Mouse (Mus musculus) heart, embryonic 11.5 days (tissue): ENCODE results near the gene Nrf1. TPM values are rescaled to one million over a fixed set of nuclear protein-coding genes. Genes with fewer than 3 reads are reported as not detected.
A peak's percentile ranks its signal among the peaks of the same experiment; 100 is the strongest.

Source experiments
- ATAC-seq: fragments of 200-750 bp; cut with Nextera tagmentation; replicated peaks from 2 replicates; pipeline ENCODE4 v1.8.0; 2017; ENCODE audit warnings: moderate library complexity; ENCODE audit not compliant: insufficient number of reproducible peaks, low FRiP score, low TSS enrichment
- H3K27ac ChIP-seq: fragments of 300-500 bp; sonication (generic); 2 replicates; pipeline ENCODE4 v1.5.1; 2014; ENCODE audit warnings: mild to moderate bottlenecking, low read depth, low read length
- H3K27me3 ChIP-seq: fragments of 300-500 bp; sonication (generic); 2 replicates; pipeline ENCODE4 v1.6.1; 2014; ENCODE audit warnings: mild to moderate bottlenecking, low read length, mixed read lengths; ENCODE audit not compliant: control insufficient read depth, insufficient read depth
- H3K36me3 ChIP-seq: fragments of 300-500 bp; sonication (generic); 2 replicates; pipeline ENCODE4 v1.6.1; 2014; ENCODE audit warnings: mild to moderate bottlenecking, low read length, moderate library complexity, mixed read lengths; ENCODE audit not compliant: control insufficient read depth, insufficient read depth
- H3K4me1 ChIP-seq: fragments of 300-500 bp; sonication (generic); 2 replicates; pipeline ENCODE4 v1.6.1; 2014; ENCODE audit warnings: low read length; ENCODE audit not compliant: control insufficient read depth, insufficient read depth
- H3K4me2 ChIP-seq: fragments of 300-500 bp; sonication (generic); 2 replicates; pipeline ENCODE4 v1.6.1; 2014; ENCODE audit warnings: mild to moderate bottlenecking, moderate library complexity
- H3K4me3 ChIP-seq: fragments of 300-500 bp; sonication (generic); 2 replicates; pipeline ENCODE4 v1.5.1; 2014; ENCODE audit warnings: low read depth, low read length
- H3K9ac ChIP-seq: fragments of 300-500 bp; sonication (generic); 2 replicates; pipeline ENCODE4 v1.6.1; 2014; ENCODE audit warnings: mild to moderate bottlenecking, low read depth, low read length, moderate library complexity
- H3K9me3 ChIP-seq: fragments of 300-500 bp; sonication (generic); replicated peaks from 2 replicates; pipeline ENCODE4 v1.6.1; 2016; ENCODE audit warnings: low read length; ENCODE audit not compliant: control insufficient read depth
- WGBS: fragments of 180-500 bp; shearing (Covaris S2); extraction: QIAGEN DNeasy Blood & Tissue Kit; methylation state at CpG from one replicate; pipeline ENCODE4 v1.1.7; 2014; ENCODE audit not compliant: insufficient replicate concordance; 5-methylcytosine and 5-hydroxymethylcytosine counted together
- polyA plus RNA-seq: library from polyadenylated mRNA; unstranded; fragments of >200 nt; fragmentation: Nextera tagmentation; extraction: Ambion mirVana; gene quantifications from 2 replicates; pipeline ENCODE4 v1.2.1, GENCODE M21; 2014

The Nrf1 gene
- 40.0 and 44.5 TPM in 2 replicates for polyA plus RNA-seq

GRCm38 (mm10) chr6:30047271-30048162, at the start of gene Nrf1:
Gene Nrf1 (plus strand): TSS chr6:30047988.
- peak within 1 kb of the TSS; percentile 100 for H3K9ac ChIP-seq
- H3K9me3 ChIP-seq: no peaks in the 10 kb centered on the region
- H3K27me3 ChIP-seq: no peaks in the 10 kb centered on the region
- H3K27ac ChIP-seq: peak within 1 kb of the TSS; percentile 100
- no peaks in the 10 kb centered on the region for H3K36me3 ChIP-seq
- H3K4me2 ChIP-seq: peak within 1 kb of the TSS; percentile 85
- peak; percentile 90 for ATAC-seq
- peaks cover 9% of the 10 kb centered on the region for H3K4me1 ChIP-seq
- peak within 1 kb of the TSS; percentile 99 for H3K4me3 ChIP-seq
- under 1% methylated on average over 61 of the region's 78 CpGs for whole genome bisulfite sequencing

- Histone ChIP-seq H3K4me1 (no peaks in the 10 kb centered on the region), H3K4me2 (no peak overlapping the region), H3K9me3 (no peaks in the 10 kb centered on the region), H3K27me3 (no peaks in the 10 kb centered on the region), H3K9ac (no peak overlapping the region), H3K4me3 (no peak overlapping the region), H3K36me3 (no peaks in the 10 kb centered on the region), H3K27ac (no peak overlapping the region)
- no peak for ATAC-seq
- 64% methylated on average over 9 of the region's 9 CpGs for WGBS
Observed at GRCm38 (mm10) chr6:29998140-29998539, 49.6 kb upstream of the Nrf1 start.

DNA sequence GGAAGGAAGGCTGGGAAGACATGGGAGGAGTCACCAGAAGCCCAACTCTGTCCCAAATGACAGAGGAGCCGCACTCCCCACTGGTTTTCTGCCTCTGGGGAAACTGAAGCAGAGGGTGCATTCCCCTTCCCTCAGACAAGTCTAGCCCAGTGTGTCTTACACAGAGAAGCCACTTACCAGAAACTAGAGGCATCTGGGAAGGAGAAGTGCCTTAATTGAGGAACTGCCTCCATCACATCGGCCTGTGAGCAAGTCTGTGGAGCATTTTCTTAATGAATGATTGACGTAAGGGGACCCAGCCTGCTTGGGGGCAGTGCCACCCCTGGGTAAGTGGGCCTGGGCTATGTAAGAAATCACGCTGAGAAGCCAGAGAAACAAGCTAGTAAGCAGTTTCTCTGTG, 49.0 kb upstream of the Nrf1 start:
- no peak overlapping the region for H3K4me3 ChIP-seq
- H3K36me3 ChIP-seq: no peaks in the 10 kb centered on the region
- no peak overlapping the region for H3K27ac ChIP-seq
- no peaks in the 10 kb centered on the region for H3K4me1 ChIP-seq
- no peak for ATAC-seq
- H3K9ac ChIP-seq: no peak overlapping the region
- no peaks in the 10 kb centered on the region for H3K27me3 ChIP-seq
- no peak overlapping the region for H3K4me2 ChIP-seq
- WGBS: 58% methylated on average over 4 of the region's 4 CpGs
- no peaks in the 10 kb centered on the region for H3K9me3 ChIP-seq

DNA sequence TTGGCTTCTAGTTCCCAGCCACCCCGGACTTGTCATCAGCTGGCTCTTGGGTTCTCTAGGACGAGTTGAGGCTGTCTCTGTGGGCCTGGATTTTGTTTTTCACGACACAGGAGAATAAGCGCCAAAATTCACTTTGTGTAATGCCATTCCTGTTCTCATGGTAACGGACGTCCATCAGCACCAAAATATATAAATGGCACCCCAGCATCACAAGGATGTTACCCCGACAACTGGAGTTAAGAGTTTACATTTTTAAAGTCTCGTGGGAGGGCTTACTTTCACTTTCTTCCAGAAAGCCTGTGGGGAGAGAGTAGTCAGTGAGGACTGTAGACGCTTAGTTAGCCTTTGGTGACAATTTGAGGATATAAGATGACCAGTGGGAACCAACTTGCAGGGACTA, 45.2 kb upstream of the Nrf1 start:
- H3K27me3 ChIP-seq: no peaks in the 10 kb centered on the region
- no peak overlapping the region for H3K27ac ChIP-seq
- WGBS: 69% methylated on average over 9 of the region's 9 CpGs
- H3K4me3 ChIP-seq: no peak overlapping the region
- no peak for ATAC-seq
- H3K4me1 ChIP-seq: no peaks in the 10 kb centered on the region
- no peaks in the 10 kb centered on the region for H3K36me3 ChIP-seq
- H3K9ac ChIP-seq: no peak overlapping the region
- no peak overlapping the region for H3K4me2 ChIP-seq
- H3K9me3 ChIP-seq: no peaks in the 10 kb centered on the region

- Histone ChIP-seq H3K4me3 (no peak overlapping the region), H3K27ac (no peak overlapping the region)
- 100% methylated on average over 1 of the region's 1 CpGs for WGBS
Observed at GRCm38 (mm10) chr6:30005851-30006250, 41.9 kb upstream of the Nrf1 start.

DNA sequence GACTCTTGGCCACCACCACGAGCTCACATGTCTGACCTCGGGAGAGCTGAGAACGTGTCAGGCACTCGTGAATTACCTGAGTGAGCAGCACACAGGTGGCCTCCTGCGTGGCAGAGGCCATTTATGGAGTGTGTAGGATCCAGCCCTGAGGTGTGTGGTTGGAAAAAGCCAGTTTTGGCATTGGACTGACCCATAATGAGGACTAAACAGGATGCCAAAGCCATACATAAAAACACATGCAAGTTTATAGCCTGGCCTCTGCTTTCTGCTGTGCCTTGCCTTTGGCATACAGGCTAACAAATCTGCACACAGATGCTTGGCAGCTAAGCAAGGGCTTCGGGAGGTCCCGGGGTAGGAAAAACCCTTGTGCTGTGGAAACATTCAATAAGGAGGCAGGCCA, 38.6 kb upstream of the Nrf1 start:
- no peak overlapping the region for H3K9ac ChIP-seq
- no peak overlapping the region for H3K4me2 ChIP-seq
- H3K9me3 ChIP-seq: no peaks in the 10 kb centered on the region
- no peak for ATAC-seq
- 75% methylated on average over 7 of the region's 7 CpGs for WGBS
- H3K27me3 ChIP-seq: no peaks in the 10 kb centered on the region
- 0 out of 2 replicates have a peak, but pooled peaks cover 2% of the 10 kb centered on the region for H3K4me1 ChIP-seq
- no peak overlapping the region for H3K4me3 ChIP-seq
- H3K36me3 ChIP-seq: no peaks in the 10 kb centered on the region
- H3K27ac ChIP-seq: no peak overlapping the region

More at GRCm38 (mm10) chr6:30005851-30006250, 41.9 kb upstream of the Nrf1 start:
- Histone ChIP-seq H3K9me3 (no peaks in the 10 kb centered on the region), H3K27me3 (no peaks in the 10 kb centered on the region), H3K36me3 (no peaks in the 10 kb centered on the region), H3K9ac (no peak overlapping the region), H3K4me2 (no peak overlapping the region), H3K4me1 (no peaks in the 10 kb centered on the region)
- ATAC-seq: no peak

DNA sequence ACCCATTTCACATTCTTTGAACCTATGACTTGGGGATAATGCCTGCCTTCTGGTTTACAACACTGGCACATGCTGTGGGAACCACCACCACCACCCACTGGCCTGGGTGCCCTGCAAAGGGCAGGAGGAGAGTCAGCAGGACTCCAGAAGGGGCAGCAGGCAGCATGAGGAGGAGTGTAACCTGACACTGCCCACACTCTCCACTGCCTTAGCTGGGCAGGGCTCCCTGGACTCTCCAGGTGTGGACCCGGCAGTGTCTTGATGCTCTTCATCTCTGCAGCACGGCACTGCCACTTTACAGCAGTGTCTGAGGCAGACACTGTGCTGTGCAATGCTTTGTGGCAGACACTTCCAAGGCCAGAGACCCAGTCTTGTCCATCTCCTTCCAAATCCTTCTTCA, 34.3 kb upstream of the Nrf1 start:
- Histone ChIP-seq H3K9me3 (no peaks in the 10 kb centered on the region), H3K36me3 (no peaks in the 10 kb centered on the region), H3K9ac (no peak overlapping the region), H3K27me3 (no peaks in the 10 kb centered on the region), H3K4me3 (no peak overlapping the region), H3K27ac (no peak overlapping the region), H3K4me1 (0 out of 2 replicates have a peak, but pooled peaks cover 2% of the 10 kb centered on the region), H3K4me2 (no peak overlapping the region)
- WGBS: 39% methylated on average over 2 of the region's 2 CpGs
- ATAC-seq: no peak

GRCm38 (mm10) chr6:30014187-30014864, 33.5 kb upstream of the Nrf1 start:
- WGBS: 66% methylated on average over 5 of the region's 5 CpGs
- Histone ChIP-seq H3K4me3 (no peak overlapping the region), H3K9me3 (no peaks in the 10 kb centered on the region), H3K4me2 (no peak overlapping the region), H3K4me1 (0 out of 2 replicates have a peak, but pooled peaks cover 2% of the 10 kb centered on the region), H3K9ac (no peak overlapping the region), H3K27ac (no peak overlapping the region), H3K36me3 (no peaks in the 10 kb centered on the region), H3K27me3 (no peaks in the 10 kb centered on the region)
- no peak for ATAC-seq
